Mouse (Mus musculus): ENCODE measurements around the gene Olfr523.

GRCm38 (mm10) chr7:140217967-140218366, 45.0 kb downstream of the Olfr523 start, which contains the start of gene Cd163l1:
- TF ChIP-seq POLR2A (IDR thresholded peaks at IDR 0.05; ENCODE audit: extremely low read depth, insufficient read depth, low read length) (no peak), CTCF (IDR thresholded peaks at IDR 0.05; ENCODE audit: extremely low read depth, insufficient read depth, low read length) (no peak)
